Mouse (Mus musculus) heart, embryonic 12.5 days (tissue): ENCODE measurements around the gene Rprd1b. TPM values are rescaled to one million over a fixed set of nuclear protein-coding genes. Genes with fewer than 3 reads are reported as not detected.
A peak's percentile ranks its signal among the peaks of the same experiment; 100 is the strongest.

Experiments
- ATAC-seq: fragments of 200-750 bp; cut with Nextera tagmentation; 2 replicates; pipeline ENCODE4 v1.8.0; 2017; ENCODE audit warnings: moderate TSS enrichment, moderate library complexity; ENCODE audit not compliant: insufficient number of reproducible peaks, low FRiP score
- H3K27ac ChIP-seq: fragments of 300-500 bp; sonication (generic); 2 replicates; pipeline ENCODE4 v1.5.1; 2016; ENCODE audit warnings: mild to moderate bottlenecking, moderate library complexity; ENCODE audit not compliant: poor library complexity, severe bottlenecking
- H3K27me3 ChIP-seq: fragments of 300-500 bp; sonication (generic); replicated peaks from 2 replicates; pipeline ENCODE4 v1.6.1; 2016; ENCODE audit warnings: mild to moderate bottlenecking, moderate library complexity
- H3K36me3 ChIP-seq: fragments of 300-500 bp; sonication (generic); 2 replicates; pipeline ENCODE4 v1.6.1; 2016; ENCODE audit warnings: mild to moderate bottlenecking, moderate library complexity
- H3K4me1 ChIP-seq: fragments of 300-500 bp; sonication (generic); replicated peaks from 2 replicates; pipeline ENCODE4 v1.6.1; 2016; ENCODE audit warnings: mild to moderate bottlenecking
- H3K4me2 ChIP-seq: fragments of 300-500 bp; sonication (generic); 2 replicates; pipeline ENCODE4 v1.6.1; 2016; ENCODE audit warnings: mild to moderate bottlenecking, moderate library complexity
- H3K4me3 ChIP-seq: fragments of 300-500 bp; sonication (generic); 2 replicates; pipeline ENCODE4 v1.5.1; 2016; ENCODE audit warnings: mild to moderate bottlenecking
- H3K9ac ChIP-seq: fragments of 300-500 bp; sonication (generic); 2 replicates; pipeline ENCODE4 v1.6.1; 2016; ENCODE audit warnings: mild to moderate bottlenecking, moderate library complexity
- H3K9me3 ChIP-seq: fragments of 300-500 bp; sonication (generic); replicated peaks from 2 replicates; pipeline ENCODE4 v1.6.1; 2016; ENCODE audit warnings: mild to moderate bottlenecking, moderate library complexity
- WGBS: fragments of 180-500 bp; shearing (Covaris S2); methylation state at CpG from one replicate; pipeline ENCODE4 v1.1.7; 2016; 5-methylcytosine and 5-hydroxymethylcytosine counted together
- polyA plus RNA-seq: library from polyadenylated mRNA; unstranded; fragments of >200 nt; fragmentation: Nextera tagmentation; extraction: Ambion mirVana; gene quantifications from 2 replicates; pipeline ENCODE4 v1.2.1, GENCODE M21; 2016

Gene Rprd1b
- polyA plus RNA-seq, 1 experiment from 2014 or later, result 32.4 TPM

DNA sequence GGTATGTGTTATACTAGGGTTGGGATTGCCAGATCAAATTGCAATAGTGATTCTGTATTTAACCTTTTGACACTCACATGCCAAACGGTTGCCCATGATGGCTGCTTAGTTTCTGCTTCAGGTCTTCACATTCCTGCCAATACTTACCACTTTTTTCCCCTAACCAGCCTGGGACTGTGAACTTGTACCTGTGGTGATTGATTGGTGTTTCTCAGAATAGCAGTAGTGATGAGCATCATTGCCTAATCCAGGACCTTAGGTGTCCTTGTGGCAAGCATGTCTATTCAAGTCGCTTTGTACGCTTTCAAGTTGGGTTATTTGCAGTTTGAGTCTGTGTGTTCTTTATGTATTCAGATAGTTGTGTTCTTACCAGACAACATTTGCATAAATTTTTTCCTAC lies 34.7 kb downstream of the Rprd1b start:
- 91% methylated on average over 3 of the region's 3 CpGs for WGBS
- ATAC-seq, result no peak
- Histone ChIP-seq H3K4me2 (no peak overlapping the region), H3K4me3 (no peak overlapping the region), H3K36me3 (peaks cover 47% of the 10 kb centered on the region), H3K27ac (no peak overlapping the region), H3K27me3 (no peaks in the 10 kb centered on the region), H3K9me3 (no peaks in the 10 kb centered on the region), H3K4me1 (peaks cover 36% of the 10 kb centered on the region), H3K9ac (no peak overlapping the region)

DNA sequence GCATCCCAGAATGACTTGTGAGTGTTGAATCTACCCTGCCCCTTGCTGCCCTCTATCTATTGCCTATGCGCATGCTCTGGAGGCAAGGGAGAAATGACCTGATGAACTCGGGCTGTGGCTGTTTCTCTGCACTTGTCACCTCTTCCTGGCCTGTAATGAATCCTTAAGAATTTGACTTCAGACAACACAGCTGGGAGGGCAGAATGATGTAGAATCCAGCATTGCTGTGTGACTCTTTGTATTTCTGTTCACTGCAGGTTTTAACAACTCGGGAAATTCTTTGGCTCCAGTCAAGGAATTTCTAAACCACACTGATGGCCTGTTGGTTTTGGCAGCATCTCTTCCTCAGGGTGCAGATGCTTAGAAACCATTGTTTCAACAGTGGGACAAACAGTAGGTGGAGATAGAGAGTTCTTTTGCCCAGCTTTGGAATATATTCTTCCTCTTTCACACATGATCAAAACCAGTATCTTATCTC lies 36.3 kb downstream of the Rprd1b start:
- H3K36me3 ChIP-seq, result peaks cover 37% of the 10 kb centered on the region
- 27% methylated on average over 3 of the region's 3 CpGs for WGBS
- peaks cover 37% of the 10 kb centered on the region for H3K4me1 ChIP-seq
- H3K27me3 ChIP-seq, result no peaks in the 10 kb centered on the region
- 0 out of 2 replicates have a peak, but pooled peaks have one; percentile 34 for ATAC-seq
- H3K4me2 ChIP-seq, result no peak overlapping the region
- H3K4me3 ChIP-seq, result no peak overlapping the region
- no peak overlapping the region for H3K9ac ChIP-seq
- H3K9me3 ChIP-seq, result no peaks in the 10 kb centered on the region
- peak overlapping the region; percentile 59 for H3K27ac ChIP-seq

DNA sequence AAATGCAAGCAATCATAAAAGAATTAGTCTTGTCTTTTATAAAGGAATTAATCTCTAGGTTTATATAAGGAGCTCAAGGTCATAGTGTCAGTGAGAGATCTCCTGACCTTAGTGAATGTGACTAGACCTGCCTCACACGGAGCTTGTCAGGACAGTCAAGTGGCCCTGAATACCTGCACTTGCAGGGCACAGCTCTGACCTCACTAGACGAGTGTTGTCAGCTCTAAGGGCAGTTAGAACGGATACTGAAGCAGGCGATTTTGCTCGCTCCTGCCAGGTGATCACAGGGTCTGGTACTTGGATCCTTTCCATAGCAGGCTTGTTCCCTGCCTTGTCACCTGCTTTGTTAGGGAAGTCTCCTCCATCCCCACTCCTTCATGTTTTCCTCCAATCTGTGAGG lies 36.8 kb downstream of the Rprd1b start:
- 0 out of 2 replicates have a peak overlapping the region, but pooled peaks have one; percentile 20 for H3K9ac ChIP-seq
- no peak overlapping the region for H3K4me3 ChIP-seq
- H3K27ac ChIP-seq, result peak overlapping the region; percentile 89
- no peaks in the 10 kb centered on the region for H3K27me3 ChIP-seq
- peak; percentile 35; the same call in 1 of the 2 replicates for ATAC-seq
- H3K9me3 ChIP-seq, result no peaks in the 10 kb centered on the region
- H3K36me3 ChIP-seq, result peaks cover 34% of the 10 kb centered on the region
- no peak overlapping the region for H3K4me2 ChIP-seq
- peaks cover 37% of the 10 kb centered on the region for H3K4me1 ChIP-seq
- WGBS, result 48% methylated on average over 5 of the region's 5 CpGs

DNA sequence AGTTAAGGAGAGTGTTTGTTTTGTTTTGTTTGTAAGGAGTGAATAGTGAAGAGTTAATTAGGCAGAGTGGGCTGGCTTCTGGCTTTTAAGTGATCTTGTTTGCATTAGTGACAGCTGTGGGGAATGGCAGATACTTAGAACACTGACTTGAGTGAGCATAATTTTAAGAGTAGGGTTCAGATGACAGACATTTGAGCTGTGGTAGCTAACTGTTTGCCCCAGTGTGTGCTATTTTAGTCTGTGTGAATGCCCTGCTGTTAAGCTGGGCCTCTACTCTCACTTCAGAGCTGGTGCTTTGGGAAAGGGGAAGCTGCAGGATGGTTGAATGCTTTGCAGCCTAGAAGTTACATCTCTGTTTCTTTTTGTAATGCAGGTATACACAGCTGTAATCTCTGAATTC lies 38.2 kb downstream of the Rprd1b start:
- Histone ChIP-seq H3K4me3 (no peak overlapping the region), H3K9ac (no peak overlapping the region), H3K27ac (peak overlapping the region; percentile 88), H3K9me3 (no peaks in the 10 kb centered on the region), H3K4me2 (peak overlapping the region; percentile 24; the same call in 1 of the 2 replicates), H3K36me3 (peaks cover 33% of the 10 kb centered on the region), H3K27me3 (no peaks in the 10 kb centered on the region), H3K4me1 (peaks cover 46% of the 10 kb centered on the region)
- 0 out of 2 replicates have a peak, but pooled peaks have one; percentile 37 for ATAC-seq

DNA sequence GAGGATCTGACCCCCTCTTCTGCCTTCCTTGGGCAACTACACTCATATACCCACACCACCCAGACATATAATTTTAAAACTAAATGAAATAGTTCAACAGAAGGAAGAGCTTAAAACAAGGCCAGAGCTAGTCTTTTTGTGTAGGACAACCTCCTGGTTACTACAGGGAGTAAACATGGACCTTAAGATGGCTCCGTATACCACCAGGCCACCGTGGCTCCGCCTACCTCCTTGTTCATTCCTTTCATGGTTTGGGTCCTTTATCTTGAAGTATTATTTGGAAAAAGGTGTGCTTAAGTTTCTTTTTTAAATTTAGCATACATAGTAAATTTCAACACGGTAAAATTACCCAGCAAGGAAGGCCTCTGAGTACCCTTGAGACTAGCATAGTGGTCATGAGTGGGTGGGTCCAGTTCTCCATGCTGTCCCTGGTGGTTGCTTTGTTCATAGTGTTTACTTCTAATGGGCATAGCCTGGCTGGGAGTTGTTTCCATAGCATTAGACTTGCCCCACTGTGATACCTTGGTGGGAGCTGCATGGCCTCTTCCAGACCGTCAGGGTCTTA lies 39.0 kb downstream of the Rprd1b start:
- Histone ChIP-seq H3K4me1 (peaks cover 55% of the 10 kb centered on the region), H3K36me3 (peaks cover 35% of the 10 kb centered on the region), H3K4me2 (no peak overlapping the region), H3K9me3 (no peaks in the 10 kb centered on the region), H3K27me3 (no peaks in the 10 kb centered on the region), H3K9ac (no peak overlapping the region), H3K27ac (peak overlapping the region; percentile 88), H3K4me3 (no peak overlapping the region)
- WGBS, result 95% methylated on average over 5 of the region's 5 CpGs
- no peak for ATAC-seq

DNA sequence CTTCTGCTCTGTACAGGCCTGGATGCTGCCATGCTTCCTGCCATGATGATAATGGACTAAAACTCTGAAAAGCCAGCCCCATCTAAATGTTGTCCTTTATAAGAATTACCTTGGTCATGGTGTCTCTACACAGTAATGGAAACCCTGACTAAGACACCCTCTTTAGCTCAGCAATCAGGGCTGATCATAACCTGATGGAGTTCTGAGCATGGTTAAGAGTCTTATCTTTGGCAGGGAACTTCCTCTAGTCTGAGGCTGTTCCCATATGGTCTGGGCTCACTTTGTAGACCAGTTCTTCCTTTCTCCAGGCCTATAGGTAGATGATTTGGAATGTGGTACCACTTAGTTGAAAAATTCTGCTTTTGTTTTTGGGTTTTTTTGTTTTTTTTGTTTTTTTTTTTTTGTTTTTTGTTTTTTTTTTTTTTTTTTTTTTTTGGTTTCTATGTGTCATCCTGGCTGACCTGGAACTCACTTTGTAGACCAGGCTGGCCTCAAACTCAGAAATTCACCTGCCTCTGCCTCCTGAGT lies 40.2 kb downstream of the Rprd1b start:
- H3K4me3 ChIP-seq, result no peak overlapping the region
- H3K27ac ChIP-seq, result no peak overlapping the region
- ATAC-seq, result no peak
- no peaks in the 10 kb centered on the region for H3K27me3 ChIP-seq
- H3K36me3 ChIP-seq, result peaks cover 44% of the 10 kb centered on the region
- peaks cover 63% of the 10 kb centered on the region for H3K4me1 ChIP-seq
- H3K9ac ChIP-seq, result no peak overlapping the region
- H3K9me3 ChIP-seq, result no peaks in the 10 kb centered on the region
- H3K4me2 ChIP-seq, result no peak overlapping the region

DNA sequence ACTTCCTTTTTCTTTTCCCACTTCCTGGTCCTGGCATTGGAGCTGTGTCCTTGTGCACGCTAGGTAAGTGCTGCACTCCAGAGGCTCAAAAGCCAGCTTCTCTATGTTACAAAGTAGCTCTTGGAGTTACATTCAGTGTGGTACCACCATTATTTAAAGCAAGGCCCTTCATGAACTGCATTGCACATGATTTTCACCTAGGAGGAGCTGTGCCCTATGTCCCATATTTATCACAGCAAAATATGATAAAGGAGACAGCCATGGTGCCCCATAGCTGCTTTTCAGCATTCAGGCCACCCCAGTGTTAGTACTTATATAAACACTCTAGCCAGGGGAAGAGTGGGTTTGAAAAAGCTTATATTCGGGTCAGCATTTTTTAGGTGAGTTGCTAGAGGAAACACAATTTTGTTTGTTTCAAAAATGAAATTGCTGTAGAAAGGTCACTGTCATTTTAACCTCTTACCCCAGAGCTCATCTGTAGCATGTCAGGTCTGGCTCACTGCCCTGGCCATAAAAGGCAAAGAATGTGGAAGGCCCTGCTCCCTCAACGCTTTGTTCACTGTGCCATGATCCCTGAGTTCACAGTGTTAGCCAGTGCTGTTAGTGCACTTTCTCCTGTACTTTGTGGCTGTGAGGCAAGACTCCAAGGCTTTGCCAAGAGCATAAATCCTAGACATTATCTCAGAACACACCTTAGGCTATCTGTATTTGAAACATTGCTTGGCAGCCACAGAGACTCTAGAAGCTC lies 42.8 kb downstream of the Rprd1b start:
- Histone ChIP-seq H3K36me3 (peaks cover 69% of the 10 kb centered on the region), H3K4me1 (peaks cover 43% of the 10 kb centered on the region), H3K27me3 (no peaks in the 10 kb centered on the region), H3K4me3 (no peak overlapping the region), H3K9ac (peak overlapping the region; percentile 21; the same call in 1 of the 2 replicates), H3K4me2 (no peak overlapping the region), H3K27ac (peak overlapping the region; percentile 56), H3K9me3 (no peaks in the 10 kb centered on the region)
- WGBS, result 57% methylated on average over 3 of the region's 3 CpGs
- no peak for ATAC-seq

DNA sequence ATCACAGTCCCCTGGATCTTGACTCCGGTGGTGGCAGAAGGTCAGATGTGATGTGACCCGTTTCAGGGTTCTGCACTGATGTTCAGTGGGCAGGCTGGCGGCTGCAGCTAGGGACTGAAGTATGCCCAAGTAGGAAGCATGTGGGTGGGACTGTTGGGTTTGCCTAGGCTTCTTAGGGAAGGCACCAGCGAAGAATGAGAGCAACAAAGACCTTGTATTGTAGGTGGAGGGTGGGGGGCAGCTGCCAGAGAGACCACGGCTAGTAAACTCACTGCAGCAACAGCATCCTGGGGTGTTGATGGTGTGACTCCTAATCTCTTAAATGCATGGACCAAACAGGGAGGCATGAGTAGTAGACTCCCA lies 43.3 kb downstream of the Rprd1b start:
- no peaks in the 10 kb centered on the region for H3K27me3 ChIP-seq
- H3K36me3 ChIP-seq, result peaks cover 75% of the 10 kb centered on the region
- no peak overlapping the region for H3K4me3 ChIP-seq
- H3K9ac ChIP-seq, result peak overlapping the region; percentile 21; the same call in 1 of the 2 replicates
- no peaks in the 10 kb centered on the region for H3K9me3 ChIP-seq
- ATAC-seq, result no peak
- 83% methylated on average over 5 of the region's 5 CpGs for WGBS
- H3K4me2 ChIP-seq, result no peak overlapping the region
- peak overlapping the region; percentile 56 for H3K27ac ChIP-seq
- H3K4me1 ChIP-seq, result peaks cover 40% of the 10 kb centered on the region

DNA sequence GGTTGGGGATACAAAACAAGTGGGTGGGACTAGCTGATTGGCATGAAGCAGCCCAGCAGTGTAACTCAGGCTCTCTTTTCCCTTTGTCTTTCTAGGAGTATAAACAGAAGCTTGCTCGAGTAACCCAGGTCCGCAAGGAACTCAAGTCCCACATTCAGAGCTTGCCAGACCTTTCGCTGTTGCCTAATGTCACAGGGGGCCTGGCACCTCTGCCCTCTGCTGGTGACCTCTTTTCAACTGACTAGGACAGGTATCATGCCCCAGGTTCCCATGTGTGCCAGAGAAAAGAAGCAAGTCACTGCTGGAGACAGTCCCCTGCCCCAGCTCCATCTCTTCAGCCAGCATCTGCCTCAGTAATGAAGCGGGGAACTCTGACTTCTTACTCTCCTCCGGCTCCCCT lies 46.5 kb downstream of the Rprd1b start:
- peaks cover 75% of the 10 kb centered on the region for H3K36me3 ChIP-seq
- no peaks in the 10 kb centered on the region for H3K27me3 ChIP-seq
- H3K9me3 ChIP-seq, result no peaks in the 10 kb centered on the region
- ATAC-seq, result no peak
- H3K4me1 ChIP-seq, result peaks cover 26% of the 10 kb centered on the region
- no peak overlapping the region for H3K9ac ChIP-seq
- H3K27ac ChIP-seq, result no peak overlapping the region
- H3K4me3 ChIP-seq, result no peak overlapping the region
- no peak overlapping the region for H3K4me2 ChIP-seq
- 92% methylated on average over 5 of the region's 5 CpGs for WGBS

DNA sequence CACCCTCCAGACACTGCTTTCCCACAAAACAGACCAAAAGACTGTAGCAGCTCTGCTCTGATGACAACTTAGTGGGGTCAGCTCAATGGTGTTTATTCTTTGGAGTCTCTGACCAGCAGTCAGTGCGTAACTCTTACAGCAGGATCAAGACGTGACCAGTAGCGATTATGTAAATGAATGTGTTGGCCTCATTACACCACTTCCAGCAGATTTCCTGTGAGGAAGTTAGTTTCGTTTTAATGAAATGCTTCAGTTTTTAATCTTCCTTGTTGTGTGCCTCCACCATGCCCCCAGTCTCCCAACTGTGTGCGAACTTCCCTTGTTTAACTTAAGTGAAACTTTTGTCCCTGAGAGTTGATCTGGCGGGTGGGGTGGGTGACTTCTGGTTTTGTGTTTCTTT lies 48.4 kb downstream of the Rprd1b start:
- H3K9ac ChIP-seq, result no peak overlapping the region
- no peak for ATAC-seq
- no peaks in the 10 kb centered on the region for H3K27me3 ChIP-seq
- H3K27ac ChIP-seq, result no peak overlapping the region
- H3K9me3 ChIP-seq, result no peaks in the 10 kb centered on the region
- H3K4me3 ChIP-seq, result no peak overlapping the region
- H3K36me3 ChIP-seq, result peaks cover 59% of the 10 kb centered on the region
- no peak overlapping the region for H3K4me2 ChIP-seq
- peaks cover 14% of the 10 kb centered on the region for H3K4me1 ChIP-seq
- 92% methylated on average over 6 of the region's 6 CpGs for WGBS

DNA sequence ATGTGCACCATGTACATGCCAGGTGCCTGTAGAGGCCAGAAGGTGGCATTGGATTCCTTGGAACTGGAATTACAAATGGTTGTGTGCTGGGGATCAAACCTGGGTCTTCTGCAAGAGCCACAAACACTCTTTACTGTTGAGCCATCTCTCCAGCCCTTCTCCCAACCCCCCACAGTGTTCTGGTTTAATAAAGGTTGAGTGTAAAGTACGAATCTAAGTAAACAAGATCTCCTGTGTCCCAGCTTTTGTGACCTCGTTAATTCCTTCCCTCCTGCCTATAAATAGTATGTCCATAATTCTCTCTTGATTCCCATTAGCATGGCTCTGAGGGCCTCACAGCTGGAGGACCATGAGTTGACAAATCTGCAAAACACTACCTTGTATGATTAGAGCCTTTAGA lies 49.7 kb downstream of the Rprd1b start:
- Histone ChIP-seq H3K36me3 (peaks cover 48% of the 10 kb centered on the region), H3K9ac (no peak overlapping the region), H3K27me3 (no peaks in the 10 kb centered on the region), H3K4me1 (peaks cover 1% of the 10 kb centered on the region; the same call in 1 of the 2 replicates), H3K4me3 (no peak overlapping the region), H3K9me3 (no peaks in the 10 kb centered on the region), H3K4me2 (no peak overlapping the region), H3K27ac (no peak overlapping the region)
- no peak for ATAC-seq
- WGBS, result 81% methylated on average over 2 of the region's 2 CpGs
